Mouse (Mus musculus) testis, adult 2 months (tissue): ENCODE measurements around the gene Parva. TPM values are rescaled to one million over a fixed set of nuclear protein-coding genes. Genes with fewer than 3 reads are reported as not detected.

ENCODE experiments used
- H3K27ac ChIP-seq: fragments of 200-500 bp; 2 replicates; pipeline ENCODE4 v1.5.1; 2012; ENCODE audit warnings: low read depth, low read length; ENCODE audit not compliant: control insufficient read depth, insufficient read depth
- H3K27me3 ChIP-seq: fragments of 200-500 bp; 2 replicates; pipeline ENCODE4 v1.6.1; 2012; ENCODE audit warnings: mild to moderate bottlenecking, low read length, moderate library complexity; ENCODE audit not compliant: control insufficient read depth, insufficient read depth
- H3K36me3 ChIP-seq: fragments of 200-500 bp; 2 replicates; pipeline ENCODE4 v1.6.1; 2012; ENCODE audit warnings: mild to moderate bottlenecking, low read length; ENCODE audit not compliant: control insufficient read depth, insufficient read depth
- H3K4me1 ChIP-seq: fragments of 200-500 bp; 2 replicates; pipeline ENCODE4 v1.6.1; 2012; ENCODE audit warnings: low read length; ENCODE audit not compliant: control insufficient read depth, insufficient read depth
- H3K4me3 ChIP-seq: fragments of 200-500 bp; 2 replicates; pipeline ENCODE4 v1.5.1; 2012; ENCODE audit warnings: low read depth, mild to moderate bottlenecking, low read length, moderate library complexity, mixed read lengths; ENCODE audit not compliant: control insufficient read depth
- CTCF ChIP-seq: fragments of 200-500 bp; IDR thresholded peaks from 2 replicates; pipeline ENCODE4 v1.5.1; 2012; ENCODE audit warnings: low read depth, mild to moderate bottlenecking, inconsistent platforms, low read length, moderate library complexity; ENCODE audit not compliant: control insufficient read depth, insufficient read depth, insufficient replicate concordance
- POLR2A ChIP-seq: fragments of 200-500 bp; IDR thresholded peaks from 2 replicates; pipeline ENCODE4 v1.6.1; 2012; ENCODE audit warnings: low read depth, mild to moderate bottlenecking, inconsistent platforms, low read length, moderate library complexity; ENCODE audit not compliant: control insufficient read depth
- polyA plus RNA-seq: library from polyadenylated mRNA; depleted of rRNA; stranded (reverse); fragments of >200 nt; gene quantifications from 2 replicates; pipeline ENCODE4 v1.2.3, GENCODE M21; 2012

Gene Parva
- polyA plus RNA-seq, 1 experiment = 5.4 TPM

DNA sequence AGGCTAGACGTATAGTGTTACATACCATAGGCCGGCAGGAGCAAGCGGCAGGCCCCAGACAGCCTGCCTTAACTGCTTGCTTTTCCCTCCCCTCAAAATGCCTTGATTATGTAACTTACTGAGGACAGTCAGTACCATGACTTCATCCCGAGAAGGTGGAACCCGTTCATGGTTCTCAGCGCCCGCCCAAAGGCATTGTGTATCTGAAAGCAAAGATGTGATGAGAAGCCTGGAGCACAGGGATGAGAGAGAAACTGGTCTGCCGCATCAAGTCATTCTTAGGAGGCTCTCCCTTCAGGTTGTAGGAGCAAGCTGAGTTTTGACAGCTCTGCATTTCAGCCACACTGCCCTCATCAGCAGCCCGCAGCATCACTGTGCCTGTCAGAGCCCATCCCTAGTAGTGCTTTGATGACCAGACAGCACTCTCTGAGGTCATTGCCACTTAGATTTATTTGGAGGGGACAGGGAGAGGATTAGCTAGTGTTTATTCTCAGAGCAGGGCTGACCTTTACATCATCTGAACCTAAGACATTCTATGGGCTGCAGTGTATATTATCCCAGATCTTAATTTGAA, 45.5 kb downstream of the Parva start:
- H3K36me3 ChIP-seq = no peaks in the 10 kb centered on the region
- no peaks in the 10 kb centered on the region for H3K27me3 ChIP-seq
- H3K27ac ChIP-seq = no peak overlapping the region
- peaks cover 4% of the 10 kb centered on the region; the same call in 1 of the 2 replicates for H3K4me1 ChIP-seq
- TF ChIP-seq CTCF (no peak), POLR2A (no peak)
- no peak overlapping the region for H3K4me3 ChIP-seq

DNA sequence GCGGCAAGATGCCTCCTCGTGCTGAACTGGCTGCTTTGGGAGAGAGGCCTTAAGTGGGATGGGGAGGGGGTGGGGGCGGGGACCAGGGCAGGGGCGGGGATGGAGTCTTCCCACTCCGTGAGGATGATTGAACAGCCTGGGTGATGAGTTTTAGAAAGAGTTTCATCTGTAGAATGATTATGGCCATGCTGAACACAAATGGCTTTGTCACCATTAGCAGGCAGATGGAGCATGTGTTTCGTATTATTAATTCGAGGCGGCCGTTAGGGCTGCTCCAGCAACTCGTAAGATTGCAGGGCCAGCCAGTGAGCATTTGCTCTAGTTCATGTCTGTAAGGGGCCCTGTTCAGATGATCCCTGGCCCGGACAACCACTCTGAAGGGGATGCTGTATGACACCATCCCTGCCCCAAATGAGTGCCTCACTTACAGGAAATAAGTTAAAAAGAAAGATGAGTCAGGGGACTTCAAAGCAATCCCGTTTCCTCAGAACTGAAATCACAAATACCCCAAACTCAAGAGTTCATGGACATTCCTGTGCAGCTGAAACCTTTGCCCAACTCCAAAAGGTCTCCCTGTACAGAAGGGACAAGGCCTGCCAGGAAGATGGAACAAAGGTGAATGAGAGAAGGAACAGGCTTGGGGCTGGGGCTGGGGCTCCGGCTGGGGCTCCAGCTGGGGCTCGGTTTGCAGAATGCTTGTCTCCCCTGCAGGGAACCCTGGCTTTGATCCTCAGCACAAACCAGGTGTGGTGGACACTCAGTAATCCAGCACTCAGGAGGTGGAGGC, 46.5 kb downstream of the Parva start:
- no peaks in the 10 kb centered on the region for H3K36me3 ChIP-seq
- TF ChIP-seq CTCF = no peak
- no peak for TF ChIP-seq POLR2A
- H3K27ac ChIP-seq = no peak overlapping the region
- H3K4me3 ChIP-seq = no peak overlapping the region
- H3K27me3 ChIP-seq = no peaks in the 10 kb centered on the region
- peaks cover 4% of the 10 kb centered on the region; the same call in 1 of the 2 replicates for H3K4me1 ChIP-seq

DNA sequence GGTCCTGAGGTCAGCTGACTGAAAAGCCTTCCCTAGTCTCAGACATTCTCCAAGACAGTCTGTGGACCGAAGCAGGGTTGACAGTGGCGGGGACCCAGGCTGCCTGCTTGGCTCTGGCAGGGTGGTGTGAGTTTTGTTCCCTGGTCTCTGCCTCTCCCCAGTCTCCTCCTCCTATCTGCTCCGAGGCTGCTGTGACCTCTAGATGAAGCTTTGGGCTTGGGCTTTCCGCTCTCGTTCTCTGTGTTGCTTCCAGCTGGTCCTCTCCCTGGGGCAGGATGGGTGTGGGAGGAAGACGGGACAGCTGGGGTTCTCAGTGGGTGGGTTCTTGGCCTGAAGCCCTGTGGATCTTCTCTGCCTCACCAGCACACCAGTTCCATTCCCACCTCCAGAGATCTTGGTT, 51.8 kb downstream of the Parva start:
- peaks cover 4% of the 10 kb centered on the region; the same call in 1 of the 2 replicates for H3K4me1 ChIP-seq
- H3K36me3 ChIP-seq = no peaks in the 10 kb centered on the region
- H3K27me3 ChIP-seq = no peaks in the 10 kb centered on the region
- no peak for TF ChIP-seq POLR2A
- no peak for TF ChIP-seq CTCF
- no peak overlapping the region for H3K4me3 ChIP-seq
- no peak overlapping the region for H3K27ac ChIP-seq

DNA sequence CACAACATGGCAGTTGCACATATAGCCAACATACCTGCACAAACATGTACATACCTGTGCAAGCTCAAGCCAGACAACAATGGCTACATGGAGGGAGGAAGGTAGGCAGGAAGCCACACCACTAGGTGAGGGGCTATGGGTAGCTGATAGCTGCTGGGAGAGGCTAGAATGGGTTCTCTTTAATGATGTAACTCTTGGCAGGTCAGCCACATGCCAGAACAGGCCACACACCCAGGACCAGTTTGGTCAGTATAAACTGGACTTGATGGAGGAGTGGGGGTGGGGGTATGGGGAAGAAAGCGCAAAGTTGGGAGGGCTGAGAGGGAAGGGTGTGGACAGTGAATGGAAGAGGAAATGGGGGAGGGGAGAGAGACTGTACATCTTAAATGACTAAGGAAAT, 53.7 kb downstream of the Parva start:
- no peak for TF ChIP-seq POLR2A
- TF ChIP-seq CTCF = no peak

DNA sequence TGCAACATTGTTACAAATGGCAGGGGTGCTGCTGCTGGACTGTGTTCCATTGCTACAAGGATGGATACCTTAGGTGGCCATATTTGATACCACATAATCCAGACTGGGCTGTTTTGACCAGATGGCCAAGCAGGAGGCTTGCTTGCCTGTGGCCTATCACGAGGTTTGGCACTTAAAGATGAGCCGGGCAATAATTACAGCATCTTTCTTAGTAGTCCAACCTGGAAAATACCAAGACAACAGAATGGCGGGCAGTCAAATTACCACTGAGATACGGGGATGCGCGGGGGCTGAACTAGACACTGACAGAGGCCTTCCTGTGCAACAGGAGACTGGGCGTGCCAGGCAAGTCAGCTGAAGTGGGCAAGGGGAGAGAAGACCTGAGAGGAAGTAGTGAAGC, 55.3 kb downstream of the Parva start:
- H3K27me3 ChIP-seq = no peaks in the 10 kb centered on the region
- H3K36me3 ChIP-seq = no peaks in the 10 kb centered on the region
- no peak overlapping the region for H3K4me3 ChIP-seq
- H3K4me1 ChIP-seq = no peaks in the 10 kb centered on the region
- no peak overlapping the region for H3K27ac ChIP-seq
- TF ChIP-seq CTCF = no peak

More for the DNA sequence above, 53.7 kb downstream of the Parva start:
- no peak overlapping the region for H3K4me3 ChIP-seq
- no peaks in the 10 kb centered on the region for H3K27me3 ChIP-seq
- no peak overlapping the region for H3K27ac ChIP-seq
- no peaks in the 10 kb centered on the region for H3K36me3 ChIP-seq
- no peaks in the 10 kb centered on the region for H3K4me1 ChIP-seq

DNA sequence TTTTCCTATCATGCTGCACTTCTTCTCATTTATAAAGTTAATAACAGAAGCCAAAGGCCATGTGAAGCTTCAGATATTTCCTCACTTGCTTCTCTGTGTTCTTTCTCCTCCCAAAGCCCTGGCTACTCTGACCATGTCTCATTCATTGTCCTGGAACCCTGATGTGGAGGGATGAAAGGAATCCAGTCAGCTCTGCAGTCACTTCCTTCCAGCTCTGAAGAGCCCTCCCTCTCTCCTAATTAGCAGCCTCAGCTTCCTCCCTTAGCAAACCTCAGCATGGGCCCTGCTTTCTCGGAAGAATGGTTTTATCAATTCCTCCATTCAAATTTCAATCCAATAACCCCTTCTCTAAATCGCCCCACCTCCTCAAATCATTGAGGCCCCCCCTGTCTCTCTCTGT, 56.1 kb downstream of the Parva start:
- Histone ChIP-seq H3K27ac (no peak overlapping the region), H3K4me3 (no peak overlapping the region), H3K36me3 (no peaks in the 10 kb centered on the region), H3K27me3 (no peaks in the 10 kb centered on the region), H3K4me1 (no peaks in the 10 kb centered on the region)
- TF ChIP-seq POLR2A (no peak), CTCF (no peak)

DNA sequence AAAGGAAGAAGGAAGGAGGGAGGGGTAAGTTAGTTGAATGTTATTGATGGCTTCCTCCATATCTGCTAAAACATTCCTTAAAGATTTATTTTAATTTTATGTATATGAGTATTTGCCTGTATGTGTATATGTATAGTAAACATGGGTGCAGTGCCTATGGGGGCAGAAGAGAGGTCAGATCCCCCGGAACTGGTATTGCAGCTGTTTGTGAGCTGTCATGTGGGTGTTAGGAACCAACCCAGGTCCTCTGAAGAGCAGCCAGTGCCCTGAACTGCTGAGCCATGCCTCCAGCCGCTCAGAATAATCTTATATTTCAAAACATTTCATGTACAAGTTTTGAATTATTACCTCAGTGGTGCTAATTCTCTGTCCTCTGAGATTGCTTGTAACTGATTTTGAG, 63.5 kb downstream of the Parva start:
- Histone ChIP-seq H3K27me3 (no peaks in the 10 kb centered on the region), H3K4me1 (no peaks in the 10 kb centered on the region), H3K36me3 (no peaks in the 10 kb centered on the region), H3K27ac (no peak overlapping the region), H3K4me3 (no peak overlapping the region)
- TF ChIP-seq POLR2A (no peak), CTCF (no peak)

DNA sequence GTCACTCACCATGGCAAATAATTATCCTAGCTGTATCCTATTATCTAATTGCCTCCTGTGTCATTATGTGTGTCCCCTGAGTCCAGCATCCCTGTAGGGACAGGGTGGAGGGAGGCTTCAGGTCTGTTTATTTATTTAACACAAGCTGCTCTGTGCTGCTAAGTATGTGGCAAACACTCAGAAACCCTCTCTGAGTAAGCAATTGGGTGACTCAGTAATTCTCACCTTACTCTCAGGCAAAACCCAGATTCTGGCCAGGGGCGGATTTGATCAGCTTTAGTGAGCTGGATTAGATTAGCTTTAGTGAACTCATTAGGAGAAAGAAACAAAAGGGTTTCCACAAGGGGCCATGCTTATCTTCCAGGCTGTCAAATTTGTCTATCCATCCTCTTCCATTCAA, 64.4 kb downstream of the Parva start:
- Histone ChIP-seq H3K4me3 (no peak overlapping the region), H3K36me3 (no peaks in the 10 kb centered on the region), H3K27ac (no peak overlapping the region), H3K27me3 (no peaks in the 10 kb centered on the region), H3K4me1 (no peaks in the 10 kb centered on the region)
- TF ChIP-seq POLR2A (no peak), CTCF (no peak)
